Mouse (Mus musculus) WW6 (cell line): Measurements from ENCODE around the gene Cdh18.
"Not testable (repeated sequence)": the region's sequence is repeated elsewhere in the genome, so short reads cannot be mapped to it uniquely, and the experiment has no call there.

ENCODE experiments used
- DNase-seq: peaks from one replicate; pipeline ENCODE4 v3.0.0-alpha.2; 2013; ENCODE audit warnings: low read depth, low spot score

Gene Cdh18

DNA sequence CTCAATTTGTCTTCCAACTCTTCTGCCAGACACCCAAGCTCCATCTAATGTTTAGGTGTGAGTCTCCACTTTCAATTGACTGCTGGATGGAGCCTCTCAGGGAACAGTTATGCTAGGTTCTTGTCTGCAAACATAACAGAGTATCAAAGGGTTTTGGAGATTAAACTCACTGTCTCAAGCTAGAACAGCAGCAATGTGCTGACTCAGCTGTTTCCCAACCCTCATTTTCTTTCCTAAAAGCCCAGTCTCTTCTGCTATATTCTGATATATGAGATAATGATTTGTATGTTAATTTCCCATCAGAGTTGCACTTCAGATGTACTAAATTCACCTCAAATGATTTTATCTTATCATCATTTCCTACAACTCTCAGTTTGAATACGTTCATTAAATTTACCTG lies 398.4 kb downstream of the Cdh18 start:
- DNase-seq: no peak

DNA sequence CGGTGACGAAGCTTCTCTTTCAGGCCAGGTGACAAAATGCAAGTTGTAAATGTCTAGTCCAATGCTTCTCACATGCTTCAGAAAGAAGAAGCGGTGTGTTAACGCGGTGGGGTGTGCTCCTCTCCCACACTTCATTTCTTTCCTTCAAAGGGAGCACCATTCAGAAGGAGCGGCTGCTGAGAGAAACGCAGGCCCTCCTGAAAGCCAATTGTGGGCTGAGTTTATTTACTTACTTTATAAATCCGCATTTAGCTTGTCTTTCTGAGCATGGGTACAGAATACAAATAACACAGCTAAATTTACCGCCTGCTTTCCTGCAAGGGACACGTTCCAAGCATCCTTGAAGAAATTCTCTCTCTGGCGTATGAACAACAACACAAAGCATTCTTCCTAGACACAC lies 420.6 kb downstream of the Cdh18 start:
- DNase-seq: no peak

DNA sequence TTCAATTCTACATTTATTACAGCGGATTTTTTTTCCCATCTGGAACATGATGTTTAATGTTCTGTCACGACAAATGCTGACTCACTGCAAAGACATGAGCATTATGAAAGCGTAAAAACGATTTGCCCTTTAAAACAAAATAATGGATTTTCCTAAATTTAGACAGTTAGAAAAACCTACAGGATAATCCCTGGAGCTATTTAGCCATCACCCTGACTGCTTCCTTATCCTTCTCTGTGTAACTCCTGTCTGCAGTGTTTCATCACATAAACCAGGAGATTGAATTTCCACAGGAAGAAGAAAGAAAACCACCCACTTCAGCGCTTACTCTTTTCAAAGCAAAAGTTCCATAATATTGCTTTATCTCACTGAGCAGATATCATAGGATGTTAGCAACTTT lies 431.3 kb downstream of the Cdh18 start:
- DNase-seq: no peak

DNA sequence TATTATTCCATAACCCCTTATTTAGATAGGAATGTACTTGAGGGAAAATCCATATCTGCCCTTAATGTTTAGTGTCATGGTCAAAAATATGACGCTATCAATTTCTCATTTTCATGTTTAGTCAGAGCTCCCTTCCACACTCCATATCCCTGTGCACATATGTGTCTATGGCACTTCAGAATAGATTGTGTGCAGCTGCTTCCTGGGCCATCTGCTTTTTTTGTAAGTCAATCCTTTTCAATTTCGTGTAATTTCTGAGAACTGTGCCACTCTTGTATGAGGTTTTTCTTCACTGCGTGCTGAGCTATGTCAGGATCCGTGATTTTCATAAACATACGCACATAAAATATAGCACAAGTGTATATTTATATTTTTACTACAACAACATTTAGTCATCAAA lies 435.8 kb downstream of the Cdh18 start:
- no peak for DNase-seq

DNA sequence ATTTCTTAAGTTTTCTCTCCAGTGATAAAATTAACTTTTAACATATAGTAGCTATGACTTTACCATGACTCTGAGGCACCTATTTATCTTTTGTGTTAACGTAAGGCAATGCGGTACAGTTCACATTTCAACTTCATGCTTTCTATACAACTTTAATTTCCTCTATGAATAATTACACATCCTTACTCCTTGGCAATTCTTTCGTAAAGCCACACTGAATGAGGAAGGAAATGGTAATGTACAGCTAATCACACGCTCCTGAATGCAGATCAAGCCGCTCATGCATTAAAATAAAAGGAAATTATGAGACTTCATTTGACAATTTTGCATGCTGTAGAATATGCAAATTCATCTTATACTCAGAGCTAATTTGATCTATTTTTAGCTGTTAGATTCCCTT lies 467.9 kb downstream of the Cdh18 start:
- DNase-seq: no peak

DNA sequence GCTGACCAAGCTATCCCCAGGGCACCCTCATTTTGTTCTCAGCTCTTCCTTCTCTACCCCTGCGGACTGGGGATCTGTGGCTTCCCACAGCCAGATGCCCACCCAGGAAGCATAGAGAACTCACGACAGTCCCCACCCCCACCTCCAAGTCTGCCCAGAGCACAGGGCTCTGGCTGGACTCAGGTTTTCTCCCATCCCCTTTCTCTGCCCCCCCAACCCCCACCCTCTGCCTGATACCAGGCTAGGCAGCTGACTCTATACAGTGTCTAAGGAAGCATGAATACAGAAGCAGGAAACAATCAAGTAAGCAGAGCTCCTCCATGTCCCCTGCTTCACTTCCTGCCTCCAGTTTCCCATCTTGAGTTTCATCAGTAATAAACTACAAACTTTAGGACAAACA lies 472.3 kb downstream of the Cdh18 start:
- no peak for DNase-seq

DNA sequence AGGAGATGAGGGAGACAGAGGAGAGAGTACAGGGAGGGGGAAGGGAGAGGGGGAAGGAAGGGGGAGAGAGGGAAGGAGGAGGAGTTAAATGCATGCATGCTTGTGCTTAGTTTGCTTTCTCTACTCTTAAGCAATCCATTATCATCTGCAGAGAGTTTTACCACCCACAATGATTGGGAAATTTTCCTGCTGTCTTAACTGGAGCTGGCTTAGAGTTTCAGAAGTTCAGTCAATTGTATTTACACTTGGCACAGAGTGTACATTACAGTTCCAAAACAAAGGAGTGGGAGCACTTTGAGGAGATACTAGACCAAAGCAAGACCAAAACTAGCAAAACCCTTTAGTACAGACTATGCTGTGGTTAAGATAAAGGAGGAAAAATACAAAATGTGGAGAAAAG lies 473.8 kb downstream of the Cdh18 start:
- DNase-seq: no peak

DNA sequence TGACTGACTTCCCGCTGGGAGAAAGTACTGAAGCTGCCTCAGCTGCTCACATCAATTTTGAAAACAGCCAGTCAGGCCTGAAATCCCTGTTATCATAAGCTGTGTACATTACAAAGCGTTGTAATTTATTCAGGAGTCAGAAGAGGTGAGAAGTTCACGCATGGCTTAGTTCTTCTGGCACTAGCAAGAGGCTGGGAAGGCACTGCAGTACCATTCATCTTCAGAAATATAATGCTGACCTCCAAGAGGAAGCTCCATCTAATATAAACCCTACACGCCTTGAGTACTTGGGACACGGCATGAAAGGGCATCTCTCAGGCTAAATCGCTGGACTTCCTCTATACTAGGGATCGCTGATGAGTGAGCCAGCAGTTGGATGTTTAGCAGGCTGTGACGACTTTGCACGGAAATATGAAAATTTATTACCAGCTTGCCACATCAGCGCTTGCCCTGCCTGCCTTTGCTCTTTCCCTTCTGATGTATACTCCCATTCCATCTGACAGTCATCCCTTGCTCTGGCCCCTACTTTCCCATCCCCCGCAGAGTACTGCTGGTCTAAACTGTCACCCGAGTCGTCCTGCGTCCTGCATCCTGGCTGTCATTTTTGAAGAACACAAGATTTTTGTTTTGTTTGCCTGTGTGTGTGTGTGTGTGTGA lies 486.9 kb downstream of the Cdh18 start:
- DNase-seq: no peak

DNA sequence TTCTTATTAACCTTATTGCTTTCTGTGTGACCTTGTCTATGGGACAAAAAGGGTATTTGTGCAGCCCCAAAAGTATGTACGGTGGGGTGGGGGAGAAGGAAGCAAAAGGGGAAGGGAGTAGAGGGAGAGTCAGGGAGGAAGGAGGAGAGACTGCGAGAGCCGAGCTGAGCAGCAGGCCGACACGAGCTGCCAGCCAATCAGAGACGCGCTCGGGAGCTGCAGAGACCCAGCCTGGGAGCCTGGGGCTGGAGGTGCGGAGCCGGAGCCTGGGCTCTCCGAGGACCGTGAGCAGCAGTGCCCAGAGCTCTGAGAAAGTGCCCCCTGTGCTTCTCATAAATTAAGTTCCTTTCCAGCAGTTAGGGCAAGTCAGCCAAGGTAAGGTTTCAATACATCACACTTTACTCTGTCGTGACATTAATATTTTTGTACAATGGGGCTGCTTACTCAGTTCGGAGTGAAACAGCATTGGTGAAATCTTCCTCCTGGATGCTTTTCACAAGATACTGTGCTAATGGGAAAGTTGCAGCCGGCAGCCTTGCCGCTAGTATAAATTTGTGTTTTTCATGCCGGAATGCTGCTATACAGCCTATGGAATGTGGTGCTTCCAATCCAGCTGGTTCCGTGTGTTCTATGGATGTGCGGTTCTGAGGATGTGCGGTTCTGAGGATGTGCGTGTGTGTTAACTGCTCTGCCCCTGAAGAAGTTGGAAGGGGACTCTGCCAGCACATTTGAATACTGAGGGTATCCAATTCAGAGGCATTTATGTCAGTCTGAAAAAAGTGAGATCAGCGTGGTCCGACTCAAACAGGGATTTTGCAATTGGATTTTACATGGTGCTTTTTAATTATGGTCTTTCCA lies 487.6 kb downstream of the Cdh18 start:
- no peak for DNase-seq

DNA sequence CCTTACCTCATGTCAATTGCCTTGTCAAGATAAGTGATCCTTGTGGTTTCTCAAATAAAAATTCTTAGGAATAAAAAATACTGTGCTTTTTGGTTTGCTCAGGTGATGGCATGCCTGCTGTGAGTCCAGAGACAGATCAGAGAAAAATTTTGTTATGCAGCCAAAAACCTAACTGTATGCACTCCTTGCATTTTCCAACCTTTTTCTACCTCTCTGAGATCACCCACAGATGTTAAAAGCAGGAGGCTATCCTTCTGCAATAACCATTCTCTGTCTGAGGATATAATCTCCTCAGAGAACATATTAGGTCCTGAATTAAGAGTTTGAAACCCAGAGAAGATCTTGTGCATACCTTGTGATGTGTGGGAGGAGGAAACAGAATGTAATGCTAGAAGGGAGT lies 488.7 kb downstream of the Cdh18 start:
- no peak for DNase-seq

DNA sequence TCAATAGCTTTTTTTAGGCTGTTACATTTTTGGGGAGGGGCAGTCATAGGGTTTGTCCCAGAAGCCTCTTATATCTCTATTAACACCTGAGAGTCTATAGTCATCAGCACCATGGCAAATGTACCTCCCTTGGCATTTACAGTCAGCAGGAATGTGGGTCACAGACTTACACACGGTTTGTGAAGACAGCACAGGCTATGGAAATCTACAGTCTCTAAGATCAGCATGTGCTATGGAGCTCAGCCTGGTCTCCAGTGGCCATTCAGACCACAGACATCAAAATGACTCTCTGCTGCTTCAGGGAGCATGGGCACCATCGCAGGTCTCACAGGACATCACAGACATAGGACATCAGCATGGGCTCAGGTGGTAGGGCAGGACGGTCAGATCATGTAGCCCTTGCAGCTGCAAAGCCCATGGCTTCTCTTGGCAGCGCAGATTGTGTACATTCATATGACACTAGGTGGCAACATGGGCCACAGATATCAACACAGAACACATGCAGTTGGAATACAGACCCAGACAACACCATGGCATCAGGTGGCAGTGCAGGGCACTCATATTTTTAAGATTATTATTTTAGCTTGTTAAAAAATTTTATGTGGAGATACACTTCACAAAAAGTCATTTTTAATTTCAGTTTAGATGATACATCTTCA lies 497.4 kb downstream of the Cdh18 start:
- DNase-seq: no peak

DNA sequence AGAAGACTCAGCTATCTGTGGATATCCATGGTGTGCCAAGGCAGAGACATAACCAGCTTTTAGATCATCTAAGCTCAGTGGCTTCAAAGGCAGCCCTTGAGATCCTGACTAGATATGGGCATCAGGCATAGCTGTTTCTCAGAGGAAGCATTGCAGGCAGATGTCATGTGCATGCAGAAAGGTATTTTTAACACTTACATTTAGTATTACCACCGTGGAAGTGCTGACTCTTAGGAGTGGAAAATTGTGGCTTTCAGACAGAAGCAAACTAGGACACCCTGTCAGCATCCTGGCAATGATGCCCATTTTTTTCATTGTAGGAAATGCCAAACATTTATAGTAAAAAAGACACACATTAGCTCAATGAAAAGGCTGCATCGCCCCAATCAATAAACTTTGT lies 503.2 kb downstream of the Cdh18 start:
- DNase-seq: no peak

DNA sequence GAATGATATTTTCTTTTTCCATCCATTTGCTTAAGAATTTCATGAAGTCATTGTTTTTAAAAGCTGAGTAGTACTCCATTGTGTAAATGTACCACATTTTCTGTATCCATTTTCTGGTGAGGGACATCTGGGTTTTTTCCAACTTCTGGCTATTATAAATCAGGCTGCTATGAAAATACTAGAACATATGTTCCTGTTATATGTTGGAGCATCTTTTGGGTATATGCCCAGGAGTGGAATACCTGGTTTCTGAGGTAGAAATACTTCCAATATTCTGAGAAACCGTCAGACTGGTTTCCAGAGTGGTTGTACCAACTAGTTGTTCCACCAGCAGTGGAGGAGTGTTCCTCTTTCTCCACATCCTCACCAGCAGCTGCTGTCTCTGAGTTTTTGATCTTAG lies 536.5 kb downstream of the Cdh18 start:
- DNase-seq: not testable (repeated sequence)

DNA sequence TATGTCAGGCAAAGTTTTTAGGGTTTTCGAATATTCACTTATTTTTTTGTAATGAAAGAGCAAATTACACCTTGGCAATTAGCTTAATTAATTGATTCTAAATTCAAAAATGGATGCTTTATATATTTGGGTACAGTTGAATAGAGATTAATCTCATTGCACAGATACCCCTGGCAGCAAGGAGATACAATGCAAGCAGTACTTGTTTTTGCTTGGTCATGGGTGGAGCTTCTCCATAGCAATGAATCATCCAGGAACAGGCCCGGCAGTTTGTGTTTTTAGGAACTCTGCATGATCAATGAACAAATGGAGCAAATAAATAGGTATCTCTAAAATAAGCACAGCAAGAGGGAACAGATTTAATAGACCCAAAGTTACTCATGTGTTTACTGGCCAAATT lies 538.7 kb downstream of the Cdh18 start:
- DNase-seq: no peak

DNA sequence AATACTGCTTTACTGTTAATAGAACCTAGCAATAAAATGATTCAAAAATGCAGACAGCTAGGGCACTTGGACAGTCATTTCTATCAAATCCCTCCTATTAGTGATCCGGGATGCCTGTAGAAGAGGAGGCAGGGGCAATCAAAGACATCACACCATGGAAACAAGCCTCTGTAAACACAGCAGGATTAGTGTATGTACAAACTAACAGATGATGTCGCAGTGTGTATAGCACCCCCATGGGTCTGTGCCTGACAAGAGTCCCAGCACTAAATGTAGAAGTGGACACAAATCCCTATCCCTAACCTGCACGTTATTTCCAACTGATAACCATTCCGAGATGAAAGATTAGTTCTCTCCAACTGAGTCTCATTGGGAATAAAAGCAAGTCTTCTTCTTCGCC lies 547.8 kb downstream of the Cdh18 start:
- DNase-seq: no peak

DNA sequence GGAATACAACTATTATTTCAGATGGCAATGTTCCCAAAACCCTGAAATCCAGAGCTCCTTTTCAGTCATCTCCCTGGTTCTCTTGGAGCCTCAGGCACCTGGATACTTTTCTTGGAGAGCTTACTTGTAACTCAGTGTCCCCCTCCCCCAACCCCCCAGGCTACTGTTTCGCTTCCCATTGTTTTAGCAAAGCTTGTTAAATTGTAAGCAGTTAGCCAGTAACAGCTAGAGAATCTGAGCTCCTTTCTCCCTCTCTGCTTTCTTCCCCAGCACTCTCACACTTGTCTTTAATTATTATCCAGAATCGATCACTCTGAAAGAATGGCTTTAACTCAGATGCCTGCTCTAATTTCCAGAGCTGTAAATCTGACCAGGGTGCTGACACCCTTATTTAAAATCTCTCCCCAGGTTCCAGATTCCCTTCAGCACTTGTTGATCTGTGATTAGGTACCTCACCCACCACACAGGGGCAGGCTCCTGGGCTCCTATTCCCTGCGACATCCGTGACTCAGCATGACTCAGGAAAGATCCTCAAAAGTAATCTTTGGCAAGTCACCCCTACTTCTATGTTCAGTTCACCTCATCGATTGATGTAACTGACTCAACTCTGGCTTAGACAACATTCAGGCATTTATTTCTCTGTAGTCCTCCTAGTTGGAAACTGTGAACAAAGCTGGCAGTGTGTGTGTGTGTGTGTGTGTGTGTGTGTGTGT lies 556.0 kb downstream of the Cdh18 start:
- peak; percentile 13 for DNase-seq

DNA sequence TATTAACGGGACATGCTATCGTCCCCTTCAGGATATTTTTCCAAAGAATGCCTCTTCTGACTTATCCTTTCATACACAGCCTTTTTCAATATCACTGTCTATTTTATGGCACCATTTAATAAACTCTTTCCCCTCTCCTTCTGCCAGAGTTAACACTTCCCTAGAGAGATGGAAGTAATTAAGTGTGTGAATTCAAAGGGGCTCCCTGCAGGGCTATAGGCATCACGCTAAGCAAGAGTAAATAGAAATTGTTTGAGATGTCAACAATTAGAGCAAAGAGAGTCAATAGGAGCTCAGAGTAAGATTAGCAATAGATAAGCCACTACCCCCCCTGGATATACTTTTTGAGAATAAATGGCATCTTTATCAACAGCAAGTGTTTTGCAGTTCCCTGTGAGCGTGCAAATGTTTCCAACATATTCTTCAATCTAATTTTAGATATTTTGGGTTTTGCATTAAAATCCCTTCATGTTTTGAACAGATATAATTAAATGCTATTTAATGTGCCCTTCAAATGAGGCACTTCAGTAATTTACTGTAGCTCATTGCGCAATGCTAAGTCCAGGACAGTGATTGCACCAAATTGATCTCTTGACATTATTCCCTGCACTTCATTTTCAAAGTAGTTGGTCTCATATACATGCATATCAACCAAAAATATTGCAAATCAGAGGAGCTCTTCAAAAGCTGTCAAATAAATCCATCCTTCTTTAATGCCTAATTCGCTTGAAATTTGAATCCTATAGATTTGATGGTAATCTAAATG lies 586.3 kb downstream of the Cdh18 start:
- no peak for DNase-seq

DNA sequence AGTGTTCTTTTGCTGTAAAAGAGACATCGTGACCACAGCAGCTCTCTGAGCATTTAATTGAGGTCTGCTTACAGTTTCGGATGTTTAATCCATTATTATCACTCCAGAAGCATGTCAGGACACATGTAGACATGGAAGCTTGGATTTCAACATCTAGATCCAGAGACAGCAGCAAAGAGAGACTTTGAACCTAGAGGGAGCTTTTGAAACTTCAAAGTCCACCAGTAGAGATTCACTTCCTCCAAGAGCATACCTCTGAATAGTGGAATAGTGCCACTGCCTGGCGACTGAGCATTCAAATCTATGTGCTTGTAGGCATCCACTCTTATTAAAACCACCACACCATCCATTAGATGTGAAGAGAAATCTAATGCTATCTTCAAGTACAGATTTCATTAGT lies 588.1 kb downstream of the Cdh18 start:
- DNase-seq: no peak

DNA sequence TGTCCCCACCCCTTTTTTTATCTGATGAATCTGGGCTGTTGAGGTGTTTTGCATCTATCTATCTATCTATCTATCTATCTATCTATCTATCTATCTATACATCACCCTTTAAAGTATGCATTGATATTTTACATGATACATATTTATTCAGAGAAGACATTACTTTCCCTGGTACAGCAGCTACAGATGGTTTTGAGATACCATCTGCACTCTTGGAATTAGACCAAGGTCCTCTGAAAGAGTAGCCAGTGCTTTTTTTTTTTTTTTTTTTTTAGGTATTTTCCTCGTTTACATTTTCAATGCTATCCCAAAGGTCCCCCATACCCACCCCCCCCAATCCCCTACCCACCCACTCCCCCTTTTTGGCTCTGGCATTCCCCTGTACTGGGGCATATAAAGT lies 594.1 kb downstream of the Cdh18 start:
- not testable (repeated sequence) for DNase-seq

DNA sequence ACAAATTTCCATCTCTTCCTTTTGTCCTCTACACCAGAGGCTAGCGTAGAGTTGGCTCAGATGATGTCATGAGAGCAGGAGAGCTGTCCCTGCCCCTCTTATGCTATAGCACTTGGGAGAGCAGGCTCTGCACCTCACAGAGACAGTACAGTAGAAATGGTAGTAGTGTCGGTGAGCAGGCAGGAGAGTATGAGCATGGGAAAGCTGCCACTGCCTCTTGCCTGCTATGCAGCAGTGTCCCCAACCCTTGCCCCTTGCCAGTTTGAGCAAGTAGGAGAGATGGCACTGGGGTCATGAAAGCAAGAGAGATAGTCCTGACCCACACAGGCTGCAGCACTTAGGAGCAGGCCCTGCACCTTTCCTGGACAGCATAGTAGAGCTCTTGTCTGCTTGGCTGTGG lies 607.1 kb downstream of the Cdh18 start:
- no peak for DNase-seq

DNA sequence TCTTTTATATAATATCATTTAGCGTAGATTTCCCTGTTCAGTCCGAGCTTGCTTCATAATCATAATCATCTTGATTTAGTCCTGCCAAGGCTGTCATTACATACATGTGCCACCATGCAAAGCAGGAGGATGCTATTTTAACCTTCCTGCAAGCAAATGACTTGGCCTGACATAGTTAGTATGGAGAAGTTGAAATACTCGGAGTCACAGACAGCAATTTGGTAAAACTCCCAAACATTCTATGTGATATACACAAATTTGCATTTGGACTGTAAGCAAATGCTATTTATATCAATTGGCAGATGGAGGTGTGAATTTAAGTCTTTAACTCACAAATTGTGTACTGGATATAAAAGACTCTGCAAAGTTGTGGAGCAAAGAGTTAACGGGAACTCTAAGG lies 616.0 kb downstream of the Cdh18 start:
- DNase-seq: no peak
